Mouse (Mus musculus) CD4-positive naive resting alpha-beta T cell, adult 76 days (primary cell): ENCODE results near the gene Kif20b. TPM values are rescaled to one million over a fixed set of nuclear protein-coding genes. Genes with fewer than 3 reads are reported as not detected.

Experiments used
- total RNA-seq: library from RNA; stranded (reverse); gene quantifications from one replicate; pipeline ENCODE4 v1.2.4, GENCODE M21; 2023

Kif20b gene
- total RNA-seq, result 11.6 TPM

GRCm38 (mm10) chr19:34921652-34922602, at the start of gene Kif20b:
TSS of gene Kif20b (plus strand) at chr19:34922361.

DNA sequence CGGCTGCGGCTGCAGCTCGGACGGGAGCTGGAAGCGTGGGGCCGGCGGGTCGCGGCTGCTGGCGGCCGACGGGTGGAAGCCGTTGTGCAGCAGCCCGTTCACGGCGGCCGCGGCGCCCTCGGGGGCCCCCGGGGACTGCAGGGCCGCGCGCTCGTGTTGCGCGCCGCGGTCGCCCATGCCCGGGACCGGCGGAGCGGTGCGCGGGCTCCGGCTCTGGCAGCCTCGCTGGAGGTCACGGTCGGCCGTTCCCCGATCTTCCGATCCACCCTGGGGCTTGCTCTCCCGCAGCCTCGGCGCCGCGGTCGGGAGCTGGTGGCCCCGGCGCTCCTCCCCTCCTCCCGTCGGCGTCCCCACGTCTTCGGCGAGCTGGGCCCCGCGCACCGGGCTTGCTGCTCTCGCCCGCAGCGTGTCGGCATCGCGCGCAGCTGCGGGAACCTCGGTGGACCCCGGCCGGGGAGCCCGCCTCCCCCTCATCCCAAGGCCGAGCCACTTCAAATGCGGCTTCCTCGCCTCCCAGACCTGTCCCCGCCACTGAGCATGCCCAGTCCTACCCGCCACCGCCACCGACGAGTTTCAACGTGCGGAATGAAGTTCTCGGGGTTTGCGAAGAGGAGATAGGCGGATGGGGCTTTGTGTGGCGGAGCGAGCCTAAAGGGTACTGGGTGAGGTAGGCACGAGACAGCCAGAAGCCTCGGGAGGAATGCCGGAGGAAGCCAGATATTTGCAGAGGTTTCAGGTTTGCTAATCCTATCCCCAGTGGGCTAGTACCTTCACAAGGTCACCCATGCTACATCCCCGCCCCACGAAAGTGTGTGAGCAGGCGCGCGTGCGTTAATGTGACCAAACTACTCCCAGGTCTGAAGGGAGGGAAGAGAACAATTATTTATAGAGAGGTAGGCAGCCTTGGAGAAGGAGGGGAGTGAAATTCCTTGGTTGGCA, 43.3 kb upstream of the Kif20b start, which contains the start of gene Pank1:
Gene Pank1 (minus strand): TSS at position 853 of the 939 bp plus-strand sequence.

Other genes with a start within 250 kb of the Kif20b start
- not detected for gene Slc16a12, start 175.1 kb upstream of the Kif20b start, total RNA-seq
- 3.0 TPM for gene Pank1, start 42.9 kb upstream of the Kif20b start, total RNA-seq